Mouse (Mus musculus) layer of hippocampus, adult 9-10 months (tissue): ENCODE measurements around the gene Mapk1.

Source experiments
- DNase-seq: peaks from one replicate; pipeline ENCODE4 v3.0.0; 2022; ENCODE audit warnings: low spot score

The Mapk1 gene

GRCm38 (mm10) chr16:17085636-17086035 lies 102.5 kb downstream of the Mapk1 start:
- DNase-seq, result no peak

- DNase-seq, result no peak
These were observed 103.1 kb downstream of the Mapk1 start for GRCm38 (mm10) chr16:17086241-17086640.

GRCm38 (mm10) chr16:17086669-17087193 lies 103.5 kb downstream of the Mapk1 start:
- DNase-seq, result no peak

DNA sequence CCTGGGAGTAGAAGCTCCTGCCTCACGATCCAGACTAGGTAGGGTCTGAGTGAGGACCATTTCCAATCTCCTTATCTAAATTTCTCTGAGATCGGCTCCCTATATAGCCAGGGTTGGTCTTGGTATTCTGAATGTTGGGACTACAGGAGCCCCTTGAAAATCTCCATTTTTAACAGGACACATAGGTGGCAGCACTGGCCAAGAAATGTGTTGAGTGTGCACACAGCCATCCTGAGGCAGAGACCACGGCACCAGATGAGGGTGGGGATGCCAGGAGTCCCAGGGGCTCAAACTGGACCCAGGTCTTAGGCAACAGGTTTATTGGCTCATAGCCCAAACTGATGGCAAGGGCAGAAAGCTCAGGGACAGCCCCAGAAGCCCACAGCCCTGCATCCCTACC lies 105.2 kb downstream of the Mapk1 start:
- DNase-seq, result no peak

DNA sequence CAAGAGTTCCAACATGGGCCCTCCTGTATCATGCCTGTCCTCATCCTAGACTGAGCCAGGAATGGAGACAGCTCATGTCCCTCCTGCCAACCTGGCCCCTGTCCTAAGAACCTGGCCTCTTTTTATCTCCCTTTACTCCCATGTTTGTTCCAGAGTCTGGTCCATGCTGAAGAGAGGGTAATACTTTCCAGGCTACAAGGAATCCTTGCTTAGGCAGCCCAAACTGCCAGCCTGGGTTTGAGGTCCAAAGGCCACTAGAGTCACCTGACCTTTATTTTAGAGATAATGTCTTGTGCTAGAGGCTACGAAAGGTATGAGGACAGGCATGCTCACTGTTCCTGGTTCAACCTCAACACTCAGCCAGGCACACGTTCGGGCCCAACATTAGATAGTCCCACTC lies 113.8 kb downstream of the Mapk1 start:
- no peak for DNase-seq
